Mouse (Mus musculus): Measurements from ENCODE around the gene Gm11011.
A peak's percentile ranks its signal among the peaks of the same experiment; 100 is the strongest.
"Not testable (repeated sequence)": the region's sequence is repeated elsewhere in the genome, so short reads cannot be mapped to it uniquely, and the experiment has no call there.

Gm11011 gene

DNA sequence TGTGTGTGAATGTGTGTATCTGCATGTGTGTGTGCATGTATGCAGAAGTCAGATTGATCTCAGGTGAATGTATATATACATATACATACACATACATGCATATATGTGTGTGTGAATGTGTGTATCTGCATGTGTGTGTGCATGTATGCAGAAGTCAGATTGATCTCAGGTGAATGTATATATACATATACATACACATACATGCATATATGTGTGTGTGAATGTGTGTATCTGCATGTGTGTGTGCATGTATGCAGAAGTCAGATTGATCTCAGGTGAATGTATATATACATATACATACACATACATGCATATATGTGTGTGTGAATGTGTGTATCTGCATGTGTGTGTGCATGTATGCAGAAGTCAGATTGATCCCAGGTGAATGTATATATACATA is at the start of gene Gm11011:
Gm11011 (minus strand) TSS at position 101 of the 400 bp plus-strand sequence.
- not testable (repeated sequence) for DNase-seq

DNA sequence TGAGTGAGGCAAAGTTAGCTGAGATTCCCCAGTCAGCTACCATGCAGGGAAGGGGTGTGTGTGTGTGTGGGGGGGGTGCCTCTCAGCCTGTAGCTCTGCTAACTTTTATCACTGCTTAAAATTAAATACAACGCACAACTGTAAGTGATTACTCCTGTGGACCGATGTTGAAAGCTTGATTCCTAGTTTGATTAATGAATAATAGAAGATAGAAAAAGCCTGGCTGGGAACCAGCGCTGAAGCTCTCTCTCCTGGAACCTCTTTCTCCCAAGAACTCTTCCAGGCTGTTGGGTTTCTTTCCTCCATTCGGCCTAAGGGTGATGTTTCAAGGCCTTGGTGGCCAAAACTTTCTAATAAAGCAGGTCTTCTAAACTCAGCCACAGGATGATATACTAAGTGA is 48.9 kb upstream of the Gm11011 start:
- DNase-seq = peak in 1 of 2 experiments; percentile 25

DNA sequence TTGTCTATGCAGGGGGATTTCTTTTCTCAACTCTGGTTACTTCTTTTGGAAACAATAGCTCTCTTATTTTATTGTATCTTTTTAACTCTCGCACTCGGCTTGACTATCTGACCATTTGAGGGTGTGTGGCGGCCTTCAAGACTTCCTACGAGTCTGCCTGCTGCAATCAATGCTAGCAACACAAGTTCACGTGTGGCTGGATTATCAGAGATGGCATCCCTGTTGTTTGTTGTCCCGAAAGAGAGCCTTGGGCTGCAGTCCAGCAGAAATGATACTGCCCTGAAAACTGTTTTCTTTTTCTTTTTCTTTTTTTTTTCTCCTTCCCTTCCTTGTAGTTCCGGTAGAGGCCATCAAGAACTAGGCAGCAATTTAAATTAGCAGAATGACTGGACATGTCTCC is 47.9 kb upstream of the Gm11011 start:
- DNase-seq = no peak

DNA sequence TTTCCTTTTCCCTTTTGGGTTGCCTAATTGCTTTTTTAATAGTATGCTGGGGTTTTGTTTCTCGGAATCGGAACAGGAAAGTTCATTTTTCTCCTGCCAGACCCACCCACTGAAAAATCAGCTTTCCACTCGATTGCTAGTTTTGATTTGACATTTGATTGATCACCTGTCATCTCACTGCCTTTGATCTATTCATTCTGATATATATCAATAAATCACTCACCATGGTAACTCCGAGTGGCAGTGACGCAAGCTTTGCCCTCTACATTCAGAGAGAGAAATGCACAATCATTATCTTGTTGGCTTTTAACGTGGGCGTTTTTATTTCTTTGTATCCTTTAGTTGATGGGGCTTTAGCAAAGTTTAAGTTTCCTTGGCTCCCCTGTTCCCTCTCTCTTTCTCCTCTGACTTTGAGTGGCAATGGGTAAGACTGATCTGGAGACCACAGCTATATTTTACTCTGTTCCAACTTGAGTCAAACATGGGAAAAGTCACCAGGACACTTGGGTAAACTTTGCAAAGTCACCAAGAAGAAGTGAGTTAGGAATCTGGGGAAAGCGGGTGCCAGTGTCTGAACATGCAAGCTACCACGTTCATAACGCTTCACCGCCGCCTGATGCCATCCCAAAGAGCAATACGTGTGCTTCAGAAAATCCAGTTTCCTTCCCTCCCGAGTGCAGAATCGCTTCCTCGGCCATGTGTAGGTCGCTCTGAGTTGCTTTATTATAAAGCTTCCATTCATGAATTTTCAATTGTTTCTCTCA is 47.3 kb upstream of the Gm11011 start:
- DNase-seq = no peak

DNA sequence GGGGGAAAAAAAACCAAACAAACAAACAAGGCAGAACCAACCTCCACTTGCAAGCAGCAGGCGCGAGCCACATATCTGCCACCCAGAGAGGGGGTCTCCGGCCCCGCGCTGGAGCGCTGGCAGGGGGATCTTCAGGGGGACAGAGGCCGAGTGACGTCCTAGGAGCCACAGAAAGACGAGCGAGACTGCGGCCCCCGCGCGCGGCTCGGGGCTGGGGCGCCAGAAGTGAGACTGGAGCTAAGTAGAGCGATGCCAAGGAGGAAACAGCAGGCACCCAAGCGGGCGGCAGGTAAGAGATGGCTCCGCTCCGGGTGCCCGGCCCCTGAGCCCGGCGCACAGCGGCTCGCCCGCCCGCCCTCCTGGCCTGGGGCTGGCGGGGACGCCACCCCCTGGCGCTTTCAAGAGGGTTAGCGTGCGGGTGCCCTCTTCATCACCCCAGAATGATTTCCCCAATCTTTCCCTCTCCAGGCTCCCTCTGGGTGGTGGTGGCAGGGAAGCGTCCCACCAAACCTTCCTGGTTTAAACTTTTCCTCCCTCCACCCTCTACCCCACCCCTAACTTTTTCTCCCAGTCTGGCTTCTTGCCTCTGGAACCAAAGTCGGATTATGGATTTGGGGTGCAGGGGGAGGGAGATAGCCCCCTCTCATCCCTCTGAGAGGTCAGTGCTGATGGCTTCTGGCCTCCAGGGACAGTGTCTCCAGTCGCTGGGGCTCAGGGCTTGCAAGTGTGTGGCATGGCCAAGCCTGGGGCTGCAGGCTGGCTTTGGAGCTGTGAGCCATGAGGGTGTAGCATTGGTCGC is 46.1 kb upstream of the Gm11011 start:
- peak in 1 of 2 experiments; percentile 10 for DNase-seq

DNA sequence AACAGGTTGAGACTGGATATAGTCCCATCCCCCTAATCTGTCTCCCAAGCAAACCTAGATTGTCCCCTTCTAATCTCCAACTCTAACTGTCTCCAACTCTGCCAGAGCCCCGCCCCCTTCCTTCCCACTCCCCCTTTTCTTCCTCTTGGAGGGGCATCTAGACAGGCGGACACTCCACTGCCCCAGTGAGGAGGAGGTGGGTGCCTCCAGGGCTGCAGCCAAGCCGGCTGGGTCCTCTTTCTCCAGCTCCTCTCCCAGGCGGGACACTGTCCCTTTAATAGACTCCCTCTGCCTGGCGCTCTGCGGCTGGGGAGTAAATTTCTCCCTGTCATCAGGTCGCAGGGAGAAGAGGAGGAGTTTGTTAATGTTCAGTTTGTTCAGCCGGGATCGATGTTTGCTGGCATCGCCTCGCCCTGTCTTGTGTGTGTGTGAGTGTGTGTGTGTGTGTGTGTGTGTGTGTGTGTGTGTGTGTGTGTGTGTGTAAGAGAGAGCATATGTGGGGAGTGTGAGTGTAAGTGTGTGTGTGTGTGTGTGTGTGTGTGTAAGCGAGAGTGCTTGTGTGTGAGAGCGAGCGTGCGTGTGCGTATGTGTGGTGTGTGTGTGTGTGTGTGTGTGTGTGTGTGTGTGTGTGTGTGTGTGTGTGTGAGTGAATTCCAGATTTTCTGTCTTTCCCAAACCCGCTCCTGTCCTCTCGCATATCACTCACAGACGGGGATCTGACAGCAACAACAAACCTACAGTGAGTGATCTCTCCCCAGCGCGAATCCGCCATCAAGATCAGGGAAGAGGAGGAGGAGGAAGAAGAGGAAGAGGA is 45.0 kb upstream of the Gm11011 start, which contains the start of gene Tshz2:
Tshz2 (plus strand) TSS at position 676 of the 814 bp plus-strand sequence.
- DNase-seq = peak; percentile 29 to 38

DNA sequence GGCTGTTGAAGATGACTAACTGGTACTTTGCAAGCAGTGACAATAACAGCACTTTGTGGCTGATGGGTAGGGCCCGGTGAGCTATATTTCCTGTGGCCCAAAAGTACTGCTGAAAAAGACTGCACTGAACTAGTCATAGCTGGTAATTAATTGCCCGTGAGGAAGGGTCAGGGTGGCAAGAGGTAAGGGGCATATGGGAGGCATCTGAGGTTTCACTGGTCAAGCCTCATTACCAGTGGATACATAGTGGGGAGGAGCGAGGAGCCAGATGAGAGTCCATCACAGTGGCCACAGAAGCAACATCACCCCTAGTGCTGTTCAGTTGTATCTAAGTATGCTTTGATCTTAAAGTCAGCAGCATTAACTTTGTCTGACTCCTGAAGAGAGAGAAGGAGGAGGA is 42.5 kb upstream of the Gm11011 start:
- no peak for DNase-seq

DNA sequence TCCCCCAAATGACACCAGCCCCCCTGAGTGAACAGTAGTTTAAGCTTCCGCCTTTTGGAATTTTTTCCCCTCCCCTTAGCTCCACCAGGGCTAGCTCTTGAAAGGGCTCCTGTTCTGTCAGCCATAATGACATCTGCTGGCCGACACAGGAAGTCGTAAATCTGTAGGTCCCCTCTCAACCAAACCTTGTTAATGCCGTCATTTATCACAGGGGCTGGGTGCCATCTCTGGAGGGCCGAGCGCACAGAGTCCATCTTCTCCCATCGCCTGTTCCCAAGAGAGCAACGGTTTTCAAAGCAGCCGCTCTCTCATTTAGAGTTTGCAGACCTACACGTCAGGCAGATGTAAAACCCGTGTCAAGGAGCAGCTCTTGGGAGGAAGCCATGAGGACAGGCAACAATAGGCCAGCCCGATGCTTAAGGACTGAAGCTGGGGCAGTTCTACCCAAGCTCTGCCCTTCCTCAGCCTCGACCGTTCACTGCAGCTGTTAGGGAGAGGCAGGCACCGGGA is 33.7 kb upstream of the Gm11011 start:
- peak; percentile 23 to 33 for DNase-seq

DNA sequence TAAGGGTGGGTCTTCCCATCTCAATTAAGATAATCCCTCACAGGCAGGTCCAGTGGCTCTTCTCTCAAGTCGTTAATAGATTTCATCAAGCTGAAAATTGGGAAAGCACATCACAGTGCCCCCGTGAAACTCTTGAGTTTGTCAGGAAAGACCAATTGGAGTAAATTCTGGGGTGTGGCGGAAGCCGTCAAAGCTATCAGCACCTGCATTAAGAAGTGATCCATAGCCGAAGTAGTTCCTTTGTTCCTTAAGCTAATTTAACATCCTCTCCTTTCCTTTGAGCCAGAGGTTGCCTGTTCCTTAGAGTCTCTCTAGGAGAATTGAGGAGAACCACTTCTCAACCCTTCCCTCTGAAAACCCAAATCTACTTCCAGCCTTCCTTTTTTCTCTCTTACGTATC is 28.5 kb upstream of the Gm11011 start:
- no peak for DNase-seq

DNA sequence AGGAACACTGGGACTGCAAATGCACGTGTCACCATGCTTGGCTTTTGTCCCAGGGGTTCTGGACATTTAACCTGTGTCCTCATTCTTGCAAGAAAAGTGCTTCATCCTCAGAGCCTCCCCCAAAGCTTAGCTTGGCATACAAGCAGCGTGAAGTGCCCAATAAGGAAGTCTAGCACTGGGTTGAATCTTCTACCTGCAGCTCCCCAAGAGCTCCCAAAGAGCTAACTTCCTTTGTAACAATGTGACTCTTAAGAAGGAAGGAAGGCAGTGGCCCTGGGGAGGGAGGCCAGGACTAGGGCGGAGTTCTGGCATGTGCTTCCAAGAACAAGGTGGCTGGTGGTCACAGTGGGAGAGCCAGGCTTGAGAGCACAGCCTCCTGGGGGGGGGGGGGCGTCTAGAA is 27.1 kb upstream of the Gm11011 start:
- no peak for DNase-seq

DNA sequence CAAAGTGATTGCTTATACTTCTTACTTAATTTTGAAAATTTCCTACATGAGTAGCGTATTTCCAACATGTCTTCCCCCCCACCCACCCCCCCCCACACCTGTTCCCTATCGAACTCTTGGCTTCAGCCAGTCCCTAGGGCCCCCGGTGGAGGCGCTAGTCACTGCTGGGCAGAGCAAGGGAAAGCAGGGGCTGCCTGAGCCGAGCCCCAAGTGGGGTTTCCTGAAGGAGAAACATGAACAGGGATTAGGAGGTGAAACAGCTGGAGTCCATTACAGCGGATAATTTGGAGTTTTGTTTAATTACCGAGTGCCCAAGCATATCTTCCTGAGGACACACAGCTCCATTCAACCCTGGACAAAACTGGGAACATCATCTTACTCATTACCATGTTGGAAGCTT is 24.0 kb upstream of the Gm11011 start:
- no peak for DNase-seq

DNA sequence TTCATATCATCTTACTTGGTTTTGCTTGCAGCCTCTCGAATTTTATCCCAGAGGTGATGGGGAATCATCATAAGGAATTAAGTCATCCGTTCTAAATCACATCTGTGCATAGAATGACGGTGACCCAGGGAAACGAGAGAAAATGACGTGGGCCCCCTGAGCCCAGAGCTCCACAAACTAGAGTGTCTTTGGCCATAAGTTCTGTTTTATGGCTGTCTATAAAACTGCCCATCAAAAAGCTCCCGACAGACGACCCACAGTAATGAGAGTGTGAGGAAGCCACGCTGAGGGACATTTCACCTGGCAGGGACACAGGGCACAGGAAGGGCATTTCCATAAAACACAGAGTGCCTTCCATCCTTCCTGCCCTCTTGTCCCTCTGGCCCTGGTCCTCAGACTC is 23.3 kb upstream of the Gm11011 start:
- no peak for DNase-seq

DNA sequence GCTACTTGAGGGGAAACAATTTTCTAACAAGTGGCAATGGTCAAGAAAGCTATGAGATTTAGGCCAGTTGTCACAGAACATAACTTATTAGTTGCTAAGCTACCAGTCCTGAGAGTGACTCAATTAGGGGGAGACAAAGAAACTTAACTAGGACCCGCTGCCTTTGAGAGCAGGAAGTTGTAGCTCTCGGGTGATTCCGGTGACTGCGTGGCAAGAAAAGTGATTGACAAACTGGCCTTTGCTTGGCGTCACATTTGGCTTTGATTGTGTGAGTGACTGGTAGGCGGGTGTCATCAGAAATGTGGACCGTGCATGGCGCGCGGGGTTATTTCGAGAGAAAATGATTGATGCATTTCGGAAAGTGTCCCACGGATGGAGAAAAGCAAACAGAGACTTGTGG is 22.4 kb upstream of the Gm11011 start:
- no peak for DNase-seq

DNA sequence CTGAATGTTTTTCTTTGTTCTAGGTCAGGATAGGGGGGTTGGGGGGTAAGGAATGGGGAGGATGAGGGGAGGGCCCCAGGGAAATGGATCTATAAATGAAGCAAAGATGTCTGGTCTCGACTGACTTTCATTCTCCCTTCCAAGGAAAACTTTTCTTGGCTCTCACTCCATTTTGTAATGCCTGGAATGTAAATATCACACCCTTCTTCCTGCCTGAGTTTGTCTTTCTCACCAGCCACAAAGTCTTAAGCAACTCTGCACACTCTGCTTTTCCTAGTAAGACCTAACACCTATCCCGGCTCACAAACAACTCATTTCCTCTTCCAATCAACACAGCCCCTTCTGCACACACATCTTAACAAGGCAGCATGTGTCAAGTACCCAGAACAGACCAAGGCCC is 20.2 kb upstream of the Gm11011 start:
- no peak for DNase-seq

DNA sequence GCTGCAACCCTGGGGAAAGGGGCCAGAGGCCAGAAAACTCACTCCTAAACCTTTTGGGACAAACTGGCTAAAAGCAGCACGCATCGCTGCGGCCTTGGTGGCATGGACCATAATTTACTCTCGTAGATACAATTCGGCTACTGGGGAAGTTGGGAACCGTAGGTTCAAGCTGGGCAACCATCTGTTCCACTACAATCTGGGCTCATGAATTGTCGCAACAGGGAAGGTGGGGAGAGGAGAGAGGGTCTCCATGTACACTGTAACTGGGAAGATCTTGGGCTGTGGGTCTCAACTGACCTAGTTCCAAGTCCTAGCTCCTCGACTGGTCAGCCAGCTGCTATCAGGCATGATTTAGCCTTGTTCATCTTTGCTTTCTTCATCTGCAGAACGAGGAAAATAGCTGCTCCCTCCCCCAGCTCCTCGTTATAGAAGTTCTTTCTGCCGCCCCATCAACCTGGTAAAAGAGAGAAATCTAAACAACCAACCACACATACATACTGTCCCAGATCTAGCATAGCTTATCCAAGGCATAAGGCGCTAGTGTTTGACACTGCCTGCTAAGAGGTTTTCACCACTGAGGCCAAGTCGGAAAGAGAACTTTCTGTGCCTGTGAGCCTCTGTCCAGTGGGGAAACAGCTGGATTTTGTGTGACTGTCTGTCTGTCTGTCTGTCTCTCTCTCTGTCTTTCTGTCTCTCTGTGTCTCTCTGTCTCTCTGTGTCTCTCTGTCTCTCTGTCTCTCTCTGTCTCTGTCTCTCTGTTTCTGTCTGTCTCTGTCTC is 19.5 kb upstream of the Gm11011 start:
- DNase-seq = no peak

DNA sequence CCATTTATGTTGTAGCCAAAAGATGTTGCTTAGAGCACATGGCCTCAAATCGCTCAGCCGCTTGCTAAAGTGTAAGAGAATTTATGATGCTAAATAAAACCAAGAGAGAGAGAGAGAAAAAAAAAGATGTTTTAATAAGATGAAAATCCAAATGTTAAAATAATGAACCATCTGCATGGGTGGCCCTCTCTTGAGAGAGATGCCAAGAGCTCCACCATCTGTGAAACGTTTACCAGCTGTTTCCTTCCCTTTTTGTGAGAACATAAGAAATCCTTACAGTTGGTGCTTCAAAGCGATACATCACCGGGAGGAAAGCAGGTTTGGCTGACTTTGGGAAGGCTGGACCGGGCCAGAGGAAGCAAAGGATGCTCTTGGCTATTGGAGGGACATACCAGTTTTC is 12.6 kb upstream of the Gm11011 start:
- DNase-seq = no peak

DNA sequence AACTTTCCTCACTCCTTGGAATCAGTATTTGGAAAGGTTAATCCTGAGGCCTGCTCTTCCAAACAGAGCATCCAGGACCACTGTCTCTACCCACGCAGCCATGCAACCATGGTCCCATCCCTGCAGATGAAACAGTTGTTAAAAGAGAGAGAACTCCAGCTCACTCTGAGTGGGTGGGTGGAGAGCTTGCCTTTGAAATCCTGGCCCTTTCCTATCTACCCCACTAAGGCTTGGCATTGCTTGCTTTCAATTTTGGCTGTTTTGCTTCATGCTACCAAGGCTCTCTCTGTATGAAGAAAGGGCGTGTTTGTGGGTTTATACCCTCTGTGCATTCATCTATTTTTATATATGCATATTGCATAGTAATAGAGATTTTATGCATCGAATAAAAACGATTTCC is 12.0 kb upstream of the Gm11011 start:
- no peak for DNase-seq

DNA sequence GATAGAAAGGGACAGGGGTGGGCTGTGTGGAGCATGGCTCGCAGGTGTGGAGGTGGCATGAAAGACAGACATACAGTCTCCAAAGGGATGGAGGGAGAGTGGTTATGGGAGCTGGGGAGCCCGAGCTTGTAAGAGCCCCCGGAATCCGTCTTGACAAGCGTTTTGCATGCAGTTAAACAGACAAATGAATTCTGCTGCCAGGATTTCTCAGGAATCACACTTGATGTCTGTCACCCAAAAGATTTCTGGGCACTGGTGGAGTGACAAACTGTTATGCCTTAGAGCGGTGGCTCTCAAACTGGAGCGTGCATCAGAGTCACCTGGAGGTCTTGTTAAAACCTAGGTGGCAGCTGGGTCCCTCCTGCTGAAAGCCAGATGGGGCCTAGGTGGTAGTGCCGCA is 10.4 kb upstream of the Gm11011 start:
- DNase-seq = no peak

DNA sequence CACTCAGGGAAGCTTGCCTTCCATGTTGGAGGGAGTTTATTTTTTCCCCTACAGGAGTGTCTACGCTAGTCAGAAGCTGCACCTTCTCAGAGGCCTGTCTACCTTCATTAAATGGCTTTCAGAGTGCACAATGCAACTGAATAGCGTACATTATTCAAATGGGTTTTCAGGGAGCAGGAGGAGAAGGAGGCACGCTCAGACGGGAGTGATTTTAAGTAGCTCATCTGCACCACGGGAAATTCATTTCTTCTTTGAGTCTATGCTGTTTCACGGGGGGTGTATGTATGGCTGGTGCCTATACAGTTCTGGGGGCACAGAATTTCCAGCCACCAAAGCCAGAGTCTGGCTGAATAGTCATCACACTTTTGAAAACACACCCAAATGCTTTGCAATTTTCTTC is 9.8 kb upstream of the Gm11011 start:
- DNase-seq = no peak

DNA sequence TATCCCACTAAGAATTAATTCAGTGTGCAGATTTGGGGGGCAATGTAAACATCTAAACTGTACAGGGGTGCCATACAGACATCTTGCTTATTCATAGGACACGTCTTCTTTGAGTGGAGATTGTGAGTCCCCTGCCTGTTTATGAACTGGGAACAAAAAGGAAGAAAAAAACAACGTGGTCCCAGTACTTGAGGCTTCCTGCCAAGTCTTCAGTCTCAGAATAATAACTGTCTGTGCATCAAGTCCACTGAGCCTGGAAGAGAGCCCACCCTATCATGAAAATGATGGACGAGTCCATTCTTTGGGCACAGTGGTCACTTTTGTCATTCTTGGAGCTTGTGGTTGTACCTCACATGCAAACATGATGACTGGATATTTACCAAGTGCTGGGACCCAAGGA is 6.2 kb upstream of the Gm11011 start:
- DNase-seq = no peak

DNA sequence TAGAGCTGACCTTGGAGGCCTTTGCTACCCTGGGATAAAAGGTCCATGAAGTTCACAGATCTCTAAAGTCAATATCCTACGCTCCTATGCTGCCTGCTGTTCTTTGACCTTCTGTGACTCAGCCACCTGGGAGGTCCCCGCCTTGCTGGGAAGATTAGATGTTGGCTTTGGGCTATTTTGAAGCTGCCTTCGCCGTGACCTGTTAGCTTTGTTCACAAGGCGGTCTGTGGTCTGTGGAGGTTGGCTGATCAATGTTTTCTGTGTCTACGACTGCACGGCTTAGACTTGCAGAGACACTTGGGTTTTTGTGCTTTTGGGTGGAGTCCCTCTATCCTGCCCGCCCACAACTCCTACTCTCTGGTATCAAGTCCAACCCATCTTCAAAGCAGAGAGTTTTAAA is 2.9 kb upstream of the Gm11011 start:
- no peak for DNase-seq

DNA sequence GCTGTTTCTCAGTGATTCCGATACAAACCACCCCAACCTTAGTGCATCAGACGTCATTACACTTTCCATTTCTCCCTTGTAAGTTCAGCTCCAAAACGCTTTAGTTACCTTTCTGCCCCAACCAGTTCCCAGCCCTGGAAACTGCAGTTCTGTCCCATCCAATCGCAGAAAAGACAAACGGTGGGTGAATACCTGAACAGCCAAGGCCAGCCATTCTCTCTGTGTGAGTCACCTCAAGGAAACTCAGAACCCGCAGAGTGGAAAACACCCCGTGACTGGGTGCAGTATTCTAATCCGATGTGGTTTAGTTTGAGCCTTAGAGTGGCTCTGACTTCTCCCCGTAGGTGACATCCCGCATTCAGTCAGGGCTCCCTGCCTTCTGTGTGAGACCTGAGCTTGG is 2.2 kb upstream of the Gm11011 start:
- DNase-seq = no peak
